Mouse (Mus musculus) mammary gland, adult 2 months (tissue): ENCODE measurements around the gene Krtap3-3. TPM values are rescaled to one million over a fixed set of nuclear protein-coding genes. Genes with fewer than 3 reads are reported as not detected.

Experiments used
- polyA plus RNA-seq: library from polyadenylated mRNA; depleted of rRNA; stranded (reverse); fragments of >200 nt; gene quantifications from 2 replicates; pipeline ENCODE4 v1.2.3, GENCODE M21; 2012; ENCODE audit warnings: low replicate concordance; rRNA removed

The Krtap3-3 gene
- not detected in 2 replicates for polyA plus RNA-seq

DNA sequence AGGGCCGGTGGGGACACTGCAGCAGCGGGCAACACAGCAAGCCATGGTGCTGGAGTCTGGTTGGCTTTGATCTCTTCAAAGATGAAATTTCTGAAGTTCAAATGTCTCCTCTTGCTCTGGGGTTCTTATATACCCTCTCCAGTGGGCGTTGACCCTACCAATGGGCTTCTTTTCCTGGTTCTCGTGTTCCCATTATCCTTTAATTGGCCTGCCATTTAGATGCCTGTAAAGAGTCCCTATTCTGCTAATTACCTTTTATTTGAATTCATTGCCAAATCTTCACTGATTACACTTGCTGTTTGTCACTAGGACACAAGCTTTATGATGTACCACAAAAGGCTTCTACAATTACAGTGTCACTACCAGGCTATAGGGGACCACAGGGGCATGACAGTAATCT, at the start of gene Krtap3-3:
Krtap3-3 (minus strand) TSS at position 101 of the 400 bp plus-strand sequence.

DNA sequence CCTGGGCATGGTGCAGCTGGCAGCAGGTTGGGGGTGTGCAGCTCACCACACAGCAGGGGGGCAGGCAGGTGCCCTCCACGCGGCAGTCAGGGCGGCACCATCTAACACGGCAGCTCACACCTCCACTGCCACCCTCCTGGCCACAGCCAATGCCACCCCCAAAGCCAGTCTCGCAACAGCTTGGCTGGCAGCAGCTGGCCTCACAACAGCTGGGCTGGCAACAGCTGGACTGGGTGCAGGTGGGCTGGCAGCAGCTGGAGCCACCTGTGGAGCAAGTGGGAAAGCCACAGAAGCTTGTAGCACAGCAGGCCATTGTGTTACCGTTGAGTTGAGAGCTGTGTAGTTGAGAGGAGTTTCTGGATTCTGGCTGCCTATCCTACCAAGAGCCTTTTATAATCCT, 47.1 kb upstream of the Krtap3-3 start, which contains the start of gene Krtap9-3:
Krtap9-3 (minus strand) TSS at position 364 of the 400 bp plus-strand sequence.

GRCm38 (mm10) chr11:99590981-99591380, 40.3 kb upstream of the Krtap3-3 start, which contains the start of gene Krtap1-3:
Gene Krtap1-3, minus strand, starts transcription at chr11:99591339.

GRCm38 (mm10) chr11:99583245-99583704, 32.6 kb upstream of the Krtap3-3 start, which contains the start of gene Krtap1-4:
Gene Krtap1-4, minus strand, starts transcription at chr11:99583654.

GRCm38 (mm10) chr11:99580636-99581035, 30.0 kb upstream of the Krtap3-3 start, which contains the start of gene Krtap1-5:
Gene Krtap1-5, minus strand, starts transcription at chr11:99581016.

GRCm38 (mm10) chr11:99566530-99566929, 15.9 kb upstream of the Krtap3-3 start, which contains the start of gene Krtap3-1:
Gene Krtap3-1, minus strand, starts transcription at chr11:99566630.

DNA sequence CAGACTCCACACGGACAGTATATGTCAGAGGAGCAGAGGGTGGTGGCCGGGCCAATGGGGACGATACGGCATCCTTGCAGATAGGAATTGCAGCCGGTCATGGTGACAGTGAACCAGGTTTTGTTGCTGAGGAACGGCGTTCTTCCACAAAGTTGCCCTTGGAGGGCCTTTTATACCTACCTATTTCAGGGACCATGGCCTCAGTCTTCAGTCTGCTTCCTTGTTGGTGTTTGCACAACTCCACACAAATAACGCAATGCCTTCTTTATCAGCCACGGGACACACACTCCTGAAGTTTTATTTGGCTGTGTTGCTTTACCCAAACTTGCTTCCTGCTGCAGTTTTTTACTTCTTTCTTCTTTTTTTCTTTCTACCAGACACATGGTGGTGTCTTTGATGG, 8.7 kb upstream of the Krtap3-3 start, which contains the start of gene Gm11939:
Gm11939 (minus strand) TSS at position 101 of the 400 bp plus-strand sequence.

DNA sequence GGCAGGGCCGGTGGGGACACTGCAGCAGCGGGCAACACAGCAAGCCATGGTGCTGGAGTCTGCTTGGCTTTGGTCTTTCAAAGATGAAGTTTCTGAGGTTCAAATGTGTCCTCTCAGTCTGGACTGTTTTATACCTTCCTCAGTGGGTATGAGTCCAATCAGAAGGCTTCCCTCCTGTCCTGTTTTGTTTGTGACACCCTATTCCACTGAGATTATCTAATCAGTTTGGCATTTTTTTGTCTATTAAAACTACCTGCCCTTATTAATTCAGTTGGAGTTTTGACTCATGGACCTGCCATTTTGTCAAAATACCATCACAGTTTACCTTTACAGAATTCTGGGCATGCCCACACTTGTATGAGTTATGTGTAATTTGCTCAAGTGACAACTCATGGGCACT, 6.1 kb upstream of the Krtap3-3 start, which contains the start of gene Krtap3-2:
Krtap3-2 (minus strand) TSS at position 101 of the 400 bp plus-strand sequence.

DNA sequence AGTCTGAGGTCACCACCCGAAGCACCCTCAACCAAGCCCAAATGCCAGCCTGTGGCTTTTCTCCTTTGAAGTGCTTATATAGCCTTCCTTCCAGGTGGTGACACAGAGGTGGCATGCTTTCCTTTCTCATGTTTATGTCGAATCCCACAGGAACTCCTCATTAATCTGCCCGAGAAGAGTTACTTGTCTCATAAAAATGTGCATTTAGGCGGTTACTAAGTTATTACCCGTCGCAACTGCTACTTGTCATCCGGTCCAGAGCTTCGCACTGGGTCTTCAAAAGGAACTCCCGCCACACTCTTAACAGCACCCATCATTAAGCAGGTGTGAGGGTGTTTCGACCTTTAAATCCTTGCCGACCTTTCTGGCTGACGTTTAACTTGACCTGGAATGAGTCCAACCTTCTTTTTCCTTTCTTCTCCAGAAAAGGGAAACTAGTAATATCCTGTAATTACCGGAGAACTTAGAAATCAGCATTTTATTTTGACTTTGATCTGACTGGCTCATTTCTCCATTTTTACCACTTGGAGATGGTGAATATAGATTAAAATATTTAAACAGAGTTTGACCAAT, 29.3 kb downstream of the Krtap3-3 start, which contains the start of gene Krt39:
Krt39 (minus strand) TSS at position 51 of the 573 bp plus-strand sequence.

Other genes starting within 250 kb of the Krtap3-3 start
- gene Krt25, start 227.9 kb downstream of the Krtap3-3 start, polyA plus RNA-seq: not detected in 2 replicates
- not detected in 2 replicates for gene Krt26, start 212.9 kb downstream of the Krtap3-3 start, polyA plus RNA-seq
- gene Krt27, start 199.8 kb downstream of the Krtap3-3 start, polyA plus RNA-seq: not detected in 2 replicates
- gene Krt28, start 176.0 kb downstream of the Krtap3-3 start, polyA plus RNA-seq: not detected in 2 replicates
- gene Krt10, start 161.5 kb downstream of the Krtap3-3 start, polyA plus RNA-seq: 2.3 and 24.1 TPM in 2 replicates
- gene Krt12, start 128.6 kb downstream of the Krtap3-3 start, polyA plus RNA-seq: not detected in 2 replicates
- 0.13 and 0.25 TPM in 2 replicates for gene Krt20, start 112.7 kb downstream of the Krtap3-3 start, polyA plus RNA-seq
- gene Krt23, start 57.7 kb downstream of the Krtap3-3 start, polyA plus RNA-seq: 2.8 and 3.9 TPM in 2 replicates
- not detected in 2 replicates for gene Krt39, start 29.5 kb downstream of the Krtap3-3 start, polyA plus RNA-seq
- not detected in 2 replicates for gene Krt40, start 7.7 kb downstream of the Krtap3-3 start, polyA plus RNA-seq
- gene Krtap3-2, start 6.0 kb upstream of the Krtap3-3 start, polyA plus RNA-seq: 0.43 and 2.2 TPM in 2 replicates
- gene Gm11939, start 8.6 kb upstream of the Krtap3-3 start, polyA plus RNA-seq: not detected in 2 replicates
- not detected in 2 replicates for gene Krtap3-1, start 15.8 kb upstream of the Krtap3-3 start, polyA plus RNA-seq
- not detected in 2 replicates for gene Krtap1-5, start 30.2 kb upstream of the Krtap3-3 start, polyA plus RNA-seq
- not detected in 2 replicates for gene Krtap1-4, start 32.8 kb upstream of the Krtap3-3 start, polyA plus RNA-seq
- not detected in 2 replicates for gene Krtap1-3, start 40.5 kb upstream of the Krtap3-3 start, polyA plus RNA-seq
- not detected in 2 replicates for gene Krtap9-3, start 47.2 kb upstream of the Krtap3-3 start, polyA plus RNA-seq
- not detected in 2 replicates for gene Gm11938, start 52.4 kb upstream of the Krtap3-3 start, polyA plus RNA-seq
- gene Gm11937, start 59.3 kb upstream of the Krtap3-3 start, polyA plus RNA-seq: not detected in 2 replicates
- gene Krtap2-4, start 64.0 kb upstream of the Krtap3-3 start, polyA plus RNA-seq: not detected in 2 replicates
- gene Gm11562, start 69.6 kb upstream of the Krtap3-3 start, polyA plus RNA-seq: not detected in 2 replicates
- not detected in 2 replicates for gene Krtap4-1, start 77.4 kb upstream of the Krtap3-3 start, polyA plus RNA-seq
- not detected in 2 replicates for gene Krtap4-2, start 84.2 kb upstream of the Krtap3-3 start, polyA plus RNA-seq
- not detected in 2 replicates for gene Krtap4-7, start 93.2 kb upstream of the Krtap3-3 start, polyA plus RNA-seq
- gene Gm11555, start 99.4 kb upstream of the Krtap3-3 start, polyA plus RNA-seq: not detected in 2 replicates
- gene Gm11563, start 108.1 kb upstream of the Krtap3-3 start, polyA plus RNA-seq: not detected in 2 replicates
- not detected in 2 replicates for gene Krtap4-6, start 115.1 kb upstream of the Krtap3-3 start, polyA plus RNA-seq
- not detected in 2 replicates for gene Gm14190, start 139.9 kb upstream of the Krtap3-3 start, polyA plus RNA-seq
- gene Gm14180, start 183.4 kb upstream of the Krtap3-3 start, polyA plus RNA-seq: not detected in 2 replicates
- not detected in 2 replicates for gene Gm11595, start 222.0 kb upstream of the Krtap3-3 start, polyA plus RNA-seq
- not detected in 2 replicates for gene Krtap4-8, start 229.8 kb upstream of the Krtap3-3 start, polyA plus RNA-seq
- not detected in 2 replicates for gene Krtap4-9, start 234.3 kb upstream of the Krtap3-3 start, polyA plus RNA-seq
- gene Gm11596, start 242.6 kb upstream of the Krtap3-3 start, polyA plus RNA-seq: not detected in 2 replicates
- gene Gm11569, start 248.1 kb upstream of the Krtap3-3 start, polyA plus RNA-seq: not detected in 2 replicates